Mouse (Mus musculus) CH12.LX (cell line): ENCODE results near the gene Krtap7-1.

Experiments used
- BHLHE40 ChIP-seq: IDR thresholded peaks from 2 replicates; pipeline ENCODE4 v1.6.1; 2011; ENCODE audit warnings: mild to moderate bottlenecking, low read depth, low read length, improper control_type of control experiment
- CHD1 ChIP-seq: IDR thresholded peaks from 2 replicates; pipeline ENCODE4 v1.6.1; 2012; ENCODE audit warnings: low read depth, low read length, improper control_type of control experiment, inconsistent platforms
- CTCF ChIP-seq, 2 experiments: IDR thresholded peaks in 1 of 2; conservative IDR thresholded peaks in 1 of 2; 2 replicates each; pipeline ENCODE4 v1.5.1; 2011 to 2012; ENCODE audit warnings: low read depth in 2 of 2, low read length in 2 of 2, improper control_type of control experiment in 1 of 2, inconsistent platforms in 1 of 2, mild to moderate bottlenecking in 1 of 2, moderate library complexity in 1 of 2
- E2F4 ChIP-seq: IDR thresholded peaks from 2 replicates; pipeline ENCODE4 v1.6.1; 2011; ENCODE audit warnings: low read depth, low read length, improper control_type of control experiment; ENCODE audit not compliant: insufficient replicate concordance
- ELF1 ChIP-seq: IDR thresholded peaks from 2 replicates; pipeline ENCODE4 v1.6.1; 2014; ENCODE audit warnings: low read depth, mild to moderate bottlenecking, inconsistent platforms, low read length, improper control_type of control experiment
- EP300 ChIP-seq: IDR thresholded peaks from 2 replicates; pipeline ENCODE4 v1.6.1; 2011; ENCODE audit warnings: low read length, improper control_type of control experiment
- IRF4 ChIP-seq: IDR thresholded peaks from 2 replicates; pipeline ENCODE4 v1.6.1; 2014; ENCODE audit warnings: low read depth, mild to moderate bottlenecking, inconsistent platforms, low read length, improper control_type of control experiment
- MAFK ChIP-seq: IDR thresholded peaks from 2 replicates; pipeline ENCODE4 v1.6.1; 2011; ENCODE audit warnings: low read length, improper control_type of control experiment; ENCODE audit not compliant: insufficient replicate concordance
- MEF2A ChIP-seq: IDR thresholded peaks from 2 replicates; pipeline ENCODE4 v1.6.1; 2014; ENCODE audit warnings: low read depth, mild to moderate bottlenecking, inconsistent platforms, low read length, improper control_type of control experiment, borderline replicate concordance
- NELFE ChIP-seq: IDR thresholded peaks from 2 replicates; pipeline ENCODE4 v1.6.1; 2011; ENCODE audit warnings: low read depth, low read length, improper control_type of control experiment
- POLR2A ChIP-seq: IDR thresholded peaks from 2 replicates; pipeline ENCODE4 v1.6.1; 2011; ENCODE audit warnings: low read depth, mild to moderate bottlenecking, improper control_type of control experiment, low read length
- TBP ChIP-seq: conservative IDR thresholded peaks from 2 replicates; pipeline ENCODE4 v1.6.1; 2011; ENCODE audit warnings: low read depth, low read length, improper control_type of control experiment
- USF2 ChIP-seq: conservative IDR thresholded peaks from 2 replicates; pipeline ENCODE4 v1.6.1; 2011; ENCODE audit warnings: low read depth, low read length, improper control_type of control experiment

DNA sequence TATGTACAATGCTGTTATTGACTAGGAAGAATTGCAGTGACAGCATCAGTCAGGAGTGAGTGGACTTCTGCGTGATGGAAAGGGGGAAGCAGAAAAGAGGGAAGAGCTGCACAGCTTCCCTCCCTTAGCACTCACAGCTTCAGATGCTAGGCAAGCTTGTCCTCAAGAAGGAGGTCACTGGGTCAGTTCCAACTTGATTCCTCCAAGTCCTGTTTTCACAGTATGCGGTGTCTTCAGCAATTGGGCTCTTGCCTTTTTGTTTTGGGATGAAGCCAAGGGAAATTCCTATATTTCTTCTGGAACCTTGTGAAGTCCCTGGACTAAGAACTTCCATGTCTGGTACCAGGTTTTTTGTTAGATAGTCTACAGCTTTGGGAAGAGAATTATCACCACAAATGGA is 4.6 kb downstream of the Krtap7-1 start:
- no peak for TF ChIP-seq POLR2A
- TF ChIP-seq CTCF (conservative IDR thresholded peaks at IDR 0.05 in 1 of 2, IDR thresholded peaks at IDR 0.05 in 1 of 2; ENCODE audit: low read depth in 2 of 2, low read length in 2 of 2) = no peak
- no peak for TF ChIP-seq MEF2A
- no peak for TF ChIP-seq IRF4
- TF ChIP-seq NELFE = no peak
- TF ChIP-seq TBP = no peak
- TF ChIP-seq CHD1 = no peak
- no peak for TF ChIP-seq MAFK
- TF ChIP-seq E2F4 = no peak
- TF ChIP-seq EP300 = no peak
- no peak for TF ChIP-seq ELF1
- no peak for TF ChIP-seq USF2
- TF ChIP-seq BHLHE40 = no peak
